Mouse (Mus musculus): ENCODE measurements around the gene Tex10.

- TF ChIP-seq CTCF (IDR thresholded peaks at IDR 0.05; ENCODE audit: extremely low read depth, insufficient read depth, low read length) (no peak), POLR2A (IDR thresholded peaks at IDR 0.05; ENCODE audit: extremely low read depth, insufficient read depth, low read length) (no peak)
These were observed 1.0 kb downstream of the Tex10 start for GRCm38 (mm10) chr4:48472052-48472791.
